Mouse (Mus musculus) gastrocnemius, postnatal 14 days (tissue): ENCODE results near the gene Gng7. TPM values are rescaled to one million over a fixed set of nuclear protein-coding genes. Genes with fewer than 3 reads are reported as not detected.
"Not testable (repeated sequence)": the region's sequence is repeated elsewhere in the genome, so short reads cannot be mapped to it uniquely, and the experiment has no call there.

Experiments
- DNase-seq: peaks from one replicate; pipeline ENCODE4 v3.0.0; 2021; ENCODE audit warnings: mixed read lengths
- intact Hi-C: fragments of 180-260 bp; cut with DNase I; formaldehyde crosslinking; loops from one replicate; pipeline ENCODE4 v1.15.1; 2025; ENCODE audit warnings: low total_unique reads
- long read RNA-seq, 2 experiments: library from polyadenylated mRNA; stranded (forward); transcript quantifications; one replicate each; pipeline ENCODE4 v2.0.0; 2021
- total RNA-seq, 2 experiments: library from RNA; stranded (reverse); gene quantifications; 2 replicates each; pipeline ENCODE4 v1.2.3; 2021

The Gng7 gene
- 1 to 10 TPM in 1 of 2 experiments, under 1 TPM in 1; 0.44 to 1.1 TPM for total RNA-seq
- long read RNA-seq, experiment 1, partial matches to known transcripts = 0 of 1 reads
- long read RNA-seq, experiment 1, other reads (novel, unspliced or antisense) = 0 of 1 reads
- long read RNA-seq, experiment 2, partial matches to known transcripts = 0 of 1 reads
- long read RNA-seq, experiment 2, other reads (novel, unspliced or antisense) = 0 of 1 reads

DNA sequence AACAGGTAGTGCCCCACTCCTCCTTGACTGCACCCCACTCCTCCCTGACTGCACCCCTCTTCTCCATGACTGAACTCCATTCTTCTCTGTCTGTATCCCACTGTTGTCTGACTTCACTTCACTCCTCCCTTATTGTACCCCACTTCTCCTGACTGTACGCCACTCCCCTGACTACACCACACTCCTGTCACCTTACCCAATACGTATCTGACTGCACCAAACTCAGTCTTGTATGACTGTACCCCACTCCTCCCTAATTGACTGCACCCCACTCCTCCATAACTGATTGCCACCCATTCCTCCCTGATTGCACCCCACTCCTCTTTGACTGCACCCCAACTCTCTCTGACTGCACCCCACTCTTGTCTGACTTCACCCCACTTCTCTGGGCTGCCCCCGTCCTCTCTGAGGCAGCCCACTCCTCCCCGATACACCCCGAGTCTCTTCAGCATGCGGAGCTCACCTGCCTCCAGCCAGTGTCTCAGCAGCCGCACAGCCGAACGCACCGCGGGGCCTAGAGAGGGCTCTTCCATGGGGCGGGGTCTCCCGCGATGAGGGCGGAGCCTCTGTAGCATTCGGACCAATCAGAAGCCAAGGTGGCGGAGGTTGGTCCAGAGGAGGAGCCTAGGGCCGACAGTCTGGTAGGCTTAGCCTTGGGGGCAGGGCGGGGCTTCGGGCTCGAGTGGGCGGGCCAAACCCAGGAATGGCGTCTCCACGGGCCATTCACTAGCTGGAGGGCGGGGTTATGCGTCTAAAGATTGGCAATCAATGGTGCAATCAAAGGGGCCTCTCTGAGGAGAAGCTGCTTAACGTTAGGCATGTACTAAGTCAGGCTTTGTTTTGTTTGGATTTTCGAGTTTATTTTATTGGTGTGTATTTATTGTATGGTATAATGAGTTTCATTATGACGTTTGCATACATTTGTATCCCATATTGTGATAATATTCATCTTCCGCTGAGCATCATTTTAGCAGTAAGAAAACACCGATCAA lies at the start of gene Gng7:
TSS of gene Gng7 (minus strand) at position 553 of the 992 bp plus-strand sequence.
- DNase-seq = peak; percentile 94
- intact Hi-C loops = no loop called here

DNA sequence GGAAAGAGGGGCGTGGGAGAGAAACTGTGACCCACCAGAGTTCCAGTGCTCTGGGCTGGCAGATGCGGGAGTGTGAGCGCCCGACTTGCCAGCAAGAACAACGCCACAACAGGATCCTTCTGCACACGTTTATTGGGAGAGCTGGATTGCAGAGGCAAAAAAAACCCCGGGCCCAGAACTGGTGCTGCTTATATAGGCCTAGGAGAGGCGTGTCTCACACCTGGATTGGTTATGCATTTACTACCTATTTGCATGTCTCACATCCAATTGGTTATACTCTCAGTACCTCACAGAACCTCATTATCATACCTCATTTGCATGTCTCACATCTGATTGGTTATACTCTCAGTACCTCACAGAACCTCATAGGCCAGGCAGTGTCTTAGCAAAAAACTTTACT lies 49.8 kb upstream of the Gng7 start:
- intact Hi-C loops, DNase-seq: not testable (repeated sequence)

DNA sequence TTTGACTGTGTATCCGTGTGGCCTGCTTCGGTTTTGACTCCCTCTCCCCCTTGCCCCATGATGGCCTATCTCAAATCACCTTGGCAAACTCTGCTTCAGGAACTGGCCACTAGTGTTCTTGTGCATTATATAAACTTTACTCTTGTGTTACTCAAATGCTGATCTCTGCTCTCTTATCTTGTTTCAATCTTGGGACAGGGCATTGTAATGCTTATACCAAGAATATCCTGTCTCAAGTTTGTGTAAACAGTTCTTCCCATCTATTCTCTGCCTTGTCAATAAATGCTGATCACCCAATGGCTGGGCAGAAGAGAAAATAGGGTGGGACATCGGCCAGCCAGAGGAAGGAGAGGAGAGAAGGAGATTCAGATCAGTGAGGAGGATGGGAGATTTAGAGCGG lies 48.0 kb upstream of the Gng7 start:
- DNase-seq = no peak
- intact Hi-C loops = no loop called here

DNA sequence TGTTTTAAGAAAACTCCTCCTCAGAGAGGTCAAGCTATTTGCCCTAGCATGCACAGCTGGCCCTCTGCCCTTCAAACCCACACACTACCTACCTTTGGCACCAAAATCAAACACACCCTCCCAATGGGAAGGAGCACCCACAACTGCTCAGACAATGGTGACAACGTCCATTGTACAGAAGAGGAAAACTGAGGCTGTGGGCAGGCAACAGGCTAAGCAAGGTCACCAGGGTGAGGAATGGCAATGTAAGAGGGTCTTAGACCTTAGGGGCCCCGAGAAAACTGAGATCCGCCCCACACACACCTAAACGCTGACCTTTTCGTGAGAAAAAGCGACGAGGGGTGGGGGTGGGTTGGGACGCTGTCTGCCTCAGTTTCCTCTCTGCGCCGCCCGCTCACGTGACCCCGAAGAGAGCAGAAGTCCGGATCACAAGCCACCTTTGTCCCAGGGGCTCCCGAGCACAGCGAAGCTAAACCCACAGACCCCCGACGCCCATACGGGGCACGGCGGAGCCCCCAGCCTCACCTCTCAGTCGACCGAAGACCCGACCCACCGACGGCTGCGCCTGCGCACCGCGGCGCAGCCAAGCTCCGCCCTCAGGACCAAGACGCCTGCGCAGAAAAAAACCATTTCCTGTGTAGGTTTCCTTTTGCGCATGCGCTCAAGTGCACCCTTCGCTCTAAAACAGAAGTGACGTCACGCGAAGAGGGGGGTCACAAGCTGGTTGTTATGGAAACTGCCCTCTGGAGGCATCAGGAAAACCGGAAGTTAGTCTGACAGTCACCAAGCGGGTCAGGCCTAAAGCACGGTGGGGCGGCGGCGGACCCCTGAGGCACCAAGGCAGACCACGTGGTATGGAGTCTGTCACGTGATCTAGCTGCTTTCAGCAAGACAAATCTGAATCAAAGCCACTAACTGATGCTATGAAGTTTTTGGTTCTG lies 45.1 kb upstream of the Gng7 start, which contains the start of gene Sgta:
TSS of gene Sgta (minus strand) at position 579 of the 941 bp plus-strand sequence.
- intact Hi-C loops = no loop called here
- peak; percentile 98 for DNase-seq

DNA sequence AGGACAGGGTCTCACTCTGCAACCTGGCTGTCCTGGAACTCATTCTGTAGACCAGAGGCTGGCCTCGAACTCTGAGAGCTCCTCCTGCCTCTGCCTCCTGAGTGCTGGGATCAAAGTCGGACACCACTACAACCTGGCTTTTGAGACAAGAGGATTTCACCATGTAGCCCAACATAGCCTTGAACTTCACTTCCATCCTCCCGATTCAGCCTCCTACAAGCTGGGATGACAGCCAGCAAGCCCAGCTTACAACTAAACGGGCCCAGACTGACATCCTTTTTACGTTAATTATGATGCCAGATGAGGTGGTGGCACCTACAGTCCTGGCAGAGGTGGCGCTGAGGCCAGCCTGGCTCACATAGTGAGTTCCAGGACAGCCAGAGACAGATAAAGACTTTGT lies 44.2 kb upstream of the Gng7 start:
- intact Hi-C loops = no loop called here
- no peak for DNase-seq

DNA sequence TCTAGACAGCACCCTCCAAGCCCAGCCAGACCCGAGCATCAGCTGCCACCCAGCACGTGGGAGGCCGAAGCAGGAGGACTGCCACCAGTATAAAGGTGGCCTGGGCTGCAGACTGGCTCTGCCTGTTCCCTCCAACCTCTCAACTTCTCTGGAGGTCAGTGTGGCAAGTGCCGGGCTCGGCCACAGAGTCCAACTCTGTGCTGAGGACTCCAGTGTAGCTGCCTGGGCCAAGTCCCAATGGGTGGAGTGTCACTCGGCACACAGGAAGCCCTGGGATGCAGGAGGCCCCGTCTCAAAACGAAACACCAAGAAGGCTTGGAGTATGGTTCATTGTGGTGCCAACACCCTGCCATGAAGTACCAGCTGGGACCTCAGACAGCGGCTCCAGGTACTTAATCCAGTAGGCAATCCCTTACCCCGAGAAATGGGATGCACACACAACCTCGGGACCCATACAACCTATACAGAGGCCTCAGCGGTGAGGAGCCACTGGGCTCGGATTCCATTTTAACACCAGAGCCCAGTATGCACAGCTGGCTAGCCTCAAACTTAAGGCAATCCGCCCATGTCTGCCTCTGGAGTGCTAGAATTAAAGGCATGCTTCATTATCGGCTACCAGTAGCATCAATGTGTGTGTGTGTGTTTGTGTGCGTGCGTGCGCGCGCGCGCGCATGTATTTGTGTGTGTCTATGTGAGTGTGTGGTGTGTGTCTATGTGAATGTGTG lies 42.8 kb upstream of the Gng7 start:
- DNase-seq = no peak
- intact Hi-C loops = no loop called here

DNA sequence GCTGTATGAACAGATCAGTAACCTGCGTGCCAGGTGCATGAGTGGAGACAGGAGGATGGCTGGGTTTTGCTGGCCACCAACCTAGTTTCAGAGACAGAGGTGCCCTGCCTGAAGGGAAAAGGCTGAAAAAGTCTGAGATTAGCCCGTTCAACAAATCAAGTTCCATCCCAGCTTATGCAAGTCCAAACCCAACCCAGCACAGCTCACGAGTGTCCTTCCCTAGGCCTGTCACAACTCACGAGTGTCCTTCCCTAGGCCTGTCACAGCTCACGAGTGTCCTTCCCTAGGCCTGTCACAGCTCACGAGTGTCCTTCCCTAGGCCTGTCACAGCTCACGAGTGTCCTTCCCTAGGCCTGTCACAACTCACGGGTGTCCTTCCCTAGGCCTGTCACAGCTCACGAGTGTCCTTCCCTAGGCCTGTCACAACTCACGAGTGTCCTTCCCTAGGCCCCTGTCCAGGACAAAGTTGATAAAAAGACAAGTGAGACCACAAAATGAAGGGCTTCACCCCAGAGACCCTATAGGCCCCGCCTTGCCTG lies 41.1 kb upstream of the Gng7 start:
- intact Hi-C loops, DNase-seq: not testable (repeated sequence)

DNA sequence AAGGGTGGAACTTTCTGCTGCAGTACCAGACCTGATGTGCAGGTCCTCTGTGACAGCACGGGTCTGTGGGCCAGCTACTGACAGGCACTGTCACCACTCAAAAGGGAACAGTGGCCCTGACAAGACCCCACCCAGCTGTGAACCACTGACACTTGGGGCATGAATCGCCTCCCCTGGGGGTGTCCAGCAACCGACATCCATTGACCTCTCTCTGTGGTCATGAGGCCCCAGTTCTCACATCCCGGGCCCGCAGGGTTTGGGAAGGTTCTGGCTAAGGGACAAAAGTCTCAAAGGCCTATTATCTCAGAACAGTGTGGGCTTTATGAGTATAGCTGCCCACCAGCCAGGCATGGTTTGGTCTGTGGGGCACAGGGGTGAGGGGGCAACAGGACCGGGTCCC lies 40.4 kb upstream of the Gng7 start:
- DNase-seq = no peak
- intact Hi-C loops = no loop called here

DNA sequence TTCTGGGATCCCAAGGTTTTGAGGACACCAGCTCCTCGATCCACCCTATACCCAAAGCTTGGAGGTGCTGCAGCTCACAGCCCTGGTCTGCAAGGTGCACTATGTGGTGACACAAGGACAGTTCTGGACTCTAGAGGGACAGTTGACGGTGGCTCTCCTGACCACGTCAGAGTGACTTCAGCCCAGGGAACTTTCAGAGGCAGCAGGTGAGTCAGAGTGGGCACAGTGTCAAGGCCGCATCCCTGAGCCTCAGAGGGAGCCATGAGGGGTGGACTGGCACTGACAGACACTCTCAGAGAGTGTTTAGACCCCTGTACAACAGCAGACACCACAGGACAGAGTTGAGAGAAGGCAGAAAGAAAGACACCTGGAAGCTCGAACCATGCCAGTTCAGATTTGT lies 37.8 kb upstream of the Gng7 start:
- no peak for DNase-seq
- intact Hi-C loops = no loop called here

DNA sequence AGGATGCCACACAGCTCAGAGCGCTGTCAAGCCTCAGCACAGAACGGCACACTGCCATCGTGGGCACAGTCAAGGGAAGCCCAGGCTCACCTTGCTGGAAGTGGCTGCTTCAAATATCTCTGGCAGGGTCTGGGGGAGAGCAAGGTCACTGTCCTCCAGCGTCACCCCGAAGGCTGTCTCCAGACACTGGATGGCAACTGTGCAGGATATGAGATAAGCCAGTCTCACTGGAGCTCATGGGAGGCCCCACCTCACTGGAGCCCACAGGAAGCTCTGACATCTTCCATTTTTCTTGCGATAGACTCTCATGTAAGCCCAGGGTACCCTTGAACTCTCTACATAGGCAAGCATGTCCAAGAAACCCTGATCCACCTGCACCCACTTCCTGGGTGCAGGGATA lies 36.4 kb upstream of the Gng7 start:
- intact Hi-C loops = no loop called here
- DNase-seq = no peak

DNA sequence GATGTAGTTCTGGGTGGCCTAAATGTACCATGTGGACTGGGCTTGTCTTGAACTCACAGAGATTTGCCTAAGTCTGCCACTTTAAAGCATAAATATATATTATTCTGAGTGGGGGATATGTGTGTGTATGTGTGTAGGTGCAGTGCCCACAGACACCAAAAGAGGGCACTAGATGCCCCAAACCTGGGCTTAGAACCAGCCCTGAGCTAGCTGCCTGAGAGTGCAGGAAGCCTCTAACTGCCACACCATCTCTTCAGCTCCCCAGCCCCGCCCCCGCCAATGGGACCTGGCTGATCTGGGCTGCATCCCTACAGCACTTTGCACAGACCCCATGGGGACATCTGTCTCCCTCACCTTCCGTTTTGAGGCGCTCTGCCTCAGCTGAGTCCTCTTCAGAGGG lies 35.9 kb upstream of the Gng7 start:
- DNase-seq = no peak
- intact Hi-C loops = no loop called here

DNA sequence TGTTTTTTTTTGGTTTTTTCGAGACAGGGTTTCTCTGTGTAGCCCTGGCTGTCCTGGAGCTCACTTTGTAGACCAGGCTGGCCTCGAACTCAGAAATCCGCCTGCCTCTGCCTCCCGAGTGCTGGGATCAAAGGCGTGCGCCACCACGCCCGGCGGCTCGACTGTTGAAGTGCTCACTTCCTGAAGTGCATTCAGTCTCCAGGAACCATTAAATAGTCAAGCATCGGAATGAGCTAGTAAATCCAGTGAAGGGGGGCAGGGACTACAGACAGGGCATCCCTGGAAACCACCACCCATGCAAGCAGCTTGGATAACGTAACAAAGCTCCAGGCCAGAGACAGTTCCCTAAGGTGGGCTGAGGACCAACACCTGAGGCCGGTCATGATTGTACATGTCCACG lies 30.5 kb upstream of the Gng7 start:
- intact Hi-C loops = loop anchor here (5.0 kb wide), 1 partner anchor 43 kb away; no protein-coding TSS in a partner anchor
- not testable (repeated sequence) for DNase-seq

DNA sequence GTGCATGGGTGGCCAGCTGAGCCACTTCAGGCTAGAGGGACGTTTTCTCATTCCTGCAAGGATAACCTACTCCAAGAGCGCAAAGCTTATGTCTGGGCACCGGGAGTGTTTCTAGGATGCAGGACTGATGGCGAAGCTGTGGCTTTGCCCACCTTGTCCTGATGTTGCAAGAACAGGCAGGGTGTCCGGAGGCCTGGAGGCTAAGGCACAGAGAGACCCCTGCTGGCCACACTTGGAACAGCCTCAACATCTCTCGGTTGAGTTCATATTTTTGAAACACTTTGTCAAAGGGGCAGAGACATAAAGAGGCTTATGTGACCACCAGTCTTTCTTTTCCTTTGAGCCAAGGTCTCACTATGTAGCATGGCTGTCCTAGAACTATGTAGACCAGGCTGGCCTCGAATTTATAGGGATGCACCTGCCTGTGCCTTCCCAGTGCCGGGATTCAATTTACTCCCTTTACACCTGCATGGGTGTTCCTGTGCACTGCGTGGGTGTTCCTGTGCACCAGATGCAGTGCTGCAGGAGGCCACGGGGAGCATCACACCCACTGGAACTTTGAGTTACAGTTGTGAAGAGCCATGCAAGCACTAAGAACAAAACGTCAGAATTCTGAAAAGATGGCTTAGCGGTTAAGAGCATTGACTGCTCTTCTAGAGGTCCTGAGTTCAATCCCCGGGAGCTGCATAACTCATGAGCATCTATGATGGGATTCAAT lies 26.9 kb upstream of the Gng7 start:
- peak; percentile 69 for DNase-seq
- intact Hi-C loops = no loop called here

DNA sequence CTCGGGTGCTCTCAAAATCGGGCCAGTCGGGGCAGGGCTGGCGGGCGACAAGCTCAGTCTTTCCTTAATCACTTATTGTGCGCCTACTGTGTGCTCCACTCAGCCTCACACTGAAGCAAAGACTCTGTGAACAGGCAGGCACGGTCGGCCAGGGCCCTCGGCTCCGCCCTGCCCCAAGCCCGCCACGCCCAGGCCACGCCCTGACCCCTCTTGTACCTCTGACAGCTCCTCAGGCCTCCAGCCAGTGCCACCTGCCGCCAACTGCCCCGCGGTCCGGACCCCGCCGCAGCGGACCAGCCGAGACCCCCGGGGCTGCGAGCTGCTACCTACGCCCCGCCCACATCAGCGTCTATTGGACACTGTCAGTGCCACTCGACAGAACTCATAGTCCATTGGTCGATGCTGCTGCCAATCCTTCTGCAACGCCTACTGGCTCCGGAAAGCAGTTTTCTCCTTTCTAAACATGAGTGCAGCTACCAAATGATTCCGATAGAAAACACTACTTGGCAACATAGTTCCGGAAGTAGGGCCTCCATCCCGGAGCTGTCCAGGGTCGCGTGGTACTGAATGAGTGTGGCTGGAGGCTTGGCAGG lies 22.3 kb upstream of the Gng7 start, which contains the start of gene Slc39a3:
TSS of gene Slc39a3 (minus strand) at position 439 of the 593 bp plus-strand sequence.
- peak; percentile 97 for DNase-seq
- intact Hi-C loops = no loop called here

DNA sequence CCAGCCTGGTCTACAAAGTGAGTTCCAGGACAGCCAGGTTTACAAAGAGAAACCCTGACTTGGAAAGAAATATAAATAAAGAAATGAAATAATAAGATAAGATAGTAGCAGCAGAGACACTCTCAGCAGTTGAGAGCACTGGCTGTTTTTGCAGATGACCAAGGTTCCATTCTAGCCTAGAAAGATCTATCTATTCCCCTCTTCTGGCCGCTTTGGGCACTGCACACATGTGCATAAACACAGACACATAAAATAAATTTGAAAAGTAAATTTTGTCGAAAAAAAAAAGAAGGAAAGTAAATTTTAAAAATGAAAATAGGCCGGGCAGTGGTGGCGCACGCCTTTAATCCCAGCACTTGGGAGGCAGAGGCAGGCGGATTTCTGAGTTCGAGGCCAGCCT lies 21.5 kb upstream of the Gng7 start:
- intact Hi-C loops = no loop called here
- no peak for DNase-seq

DNA sequence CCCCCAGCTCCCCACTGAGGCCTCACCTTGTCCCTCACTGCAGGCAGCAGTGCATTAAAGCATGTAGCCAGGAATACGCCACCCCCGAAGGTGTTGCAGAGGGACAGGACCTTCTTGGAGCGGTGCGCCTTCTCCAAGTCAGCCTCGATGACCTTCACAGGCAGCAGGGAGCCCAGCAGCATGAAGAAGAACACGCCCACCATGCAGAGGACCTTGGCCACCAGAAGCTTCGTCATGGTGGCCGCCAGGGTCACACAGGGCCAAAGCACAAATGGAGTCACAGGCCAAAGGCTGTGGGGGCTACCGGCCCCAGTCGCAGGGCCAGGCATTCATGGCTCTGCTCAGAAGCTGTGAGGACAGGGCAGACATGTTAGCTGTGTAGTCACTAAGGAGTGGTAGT lies 18.8 kb upstream of the Gng7 start:
- intact Hi-C loops = no loop called here
- DNase-seq = no peak

DNA sequence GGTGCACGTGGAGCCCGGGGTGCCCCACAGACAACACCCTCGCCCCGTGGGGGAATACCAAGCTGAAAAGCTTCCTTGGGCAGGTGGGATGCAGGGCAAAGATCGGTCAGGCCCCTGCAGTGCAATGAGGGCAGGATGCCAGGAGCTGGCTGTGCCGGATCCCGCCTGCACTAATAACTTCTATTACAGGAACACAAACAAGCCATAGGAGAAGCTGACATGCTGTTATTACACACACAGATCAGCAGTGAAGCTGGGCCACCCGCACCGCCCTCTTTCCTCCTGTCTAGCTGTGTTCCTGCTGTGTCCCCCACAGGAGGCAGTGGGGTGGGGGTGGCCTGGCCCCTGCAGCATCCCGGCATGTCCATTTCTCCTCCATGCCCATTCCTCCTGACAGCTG lies 14.3 kb upstream of the Gng7 start:
- no peak for DNase-seq
- intact Hi-C loops = no loop called here

DNA sequence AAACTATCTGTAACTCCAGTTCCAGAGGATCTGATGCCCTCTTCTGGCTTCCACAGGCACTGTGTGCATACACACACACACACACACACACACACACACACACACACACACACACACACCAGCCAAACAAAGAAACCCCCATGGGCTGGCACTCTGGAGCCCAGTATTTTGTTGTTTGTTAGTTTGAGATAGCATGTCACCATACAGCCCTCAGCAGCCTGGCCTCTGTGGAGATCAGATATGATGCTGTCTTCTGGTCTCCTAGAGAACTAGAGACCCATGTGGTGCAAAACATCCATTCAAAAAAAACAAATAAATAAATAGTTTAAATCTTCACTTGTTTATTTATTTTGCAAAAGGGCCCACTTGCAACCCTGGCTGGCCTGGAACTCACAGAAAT lies 13.5 kb upstream of the Gng7 start:
- intact Hi-C loops = no loop called here
- no peak for DNase-seq
